Mouse (Mus musculus) frontal cortex, postnatal 10 days (tissue): ENCODE measurements around the gene Elane.
A peak's percentile ranks its signal among the peaks of the same experiment; 100 is the strongest.
"Not testable (repeated sequence)": the region's sequence is repeated elsewhere in the genome, so short reads cannot be mapped to it uniquely, and the experiment has no call there.

Experiments used
- DNase-seq, 2 experiments: peaks; one replicate each; pipeline ENCODE4 v3.0.0; 2022; ENCODE audit warnings: low spot score in 2 of 2, mixed read lengths in 1 of 2

The Elane gene

GRCm38 (mm10) chr10:79883297-79884084, 2.6 kb upstream of the Elane start:
- peak in 1 of 2 experiments; percentile 66 for DNase-seq

GRCm38 (mm10) chr10:79884446-79884845, 1.6 kb upstream of the Elane start:
- DNase-seq, result no peak

DNA sequence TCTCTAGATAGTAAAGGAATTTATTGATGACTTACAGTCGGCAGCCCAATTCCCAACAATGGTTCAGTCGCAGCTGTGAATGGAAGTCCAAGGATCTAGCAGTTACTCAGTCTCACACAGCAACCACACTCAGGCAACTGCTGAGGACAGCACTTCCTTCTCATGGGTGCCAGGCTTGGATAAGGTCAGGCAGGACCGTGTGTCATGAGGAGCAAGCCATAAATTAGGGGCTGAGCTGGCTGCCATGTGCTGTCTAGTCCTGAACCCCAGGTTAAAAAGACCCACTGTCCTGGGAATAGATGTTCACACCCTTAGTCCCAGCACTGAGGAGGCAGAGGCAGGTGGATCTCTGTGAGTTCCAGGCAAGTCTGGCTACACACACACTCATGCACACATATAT, 1.1 kb upstream of the Elane start:
- DNase-seq, result not testable (repeated sequence)

DNA sequence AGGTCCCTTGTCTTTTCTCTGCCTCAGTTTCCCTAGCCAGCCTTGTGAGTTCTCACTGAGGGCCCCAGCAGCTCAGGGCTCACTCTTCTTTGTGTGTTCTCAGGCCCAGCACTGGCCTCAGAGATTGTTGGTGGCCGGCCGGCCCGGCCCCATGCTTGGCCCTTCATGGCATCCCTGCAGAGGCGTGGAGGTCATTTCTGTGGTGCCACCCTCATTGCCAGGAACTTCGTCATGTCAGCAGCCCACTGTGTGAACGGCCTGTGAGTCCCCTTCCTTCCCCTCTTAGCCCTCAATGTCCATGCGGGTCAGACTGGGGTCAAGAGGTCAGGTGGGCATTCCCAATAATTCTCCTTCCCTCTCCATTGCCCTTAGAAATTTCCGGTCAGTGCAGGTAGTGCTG, 564 bp downstream of the Elane start:
- DNase-seq, result no peak

DNA sequence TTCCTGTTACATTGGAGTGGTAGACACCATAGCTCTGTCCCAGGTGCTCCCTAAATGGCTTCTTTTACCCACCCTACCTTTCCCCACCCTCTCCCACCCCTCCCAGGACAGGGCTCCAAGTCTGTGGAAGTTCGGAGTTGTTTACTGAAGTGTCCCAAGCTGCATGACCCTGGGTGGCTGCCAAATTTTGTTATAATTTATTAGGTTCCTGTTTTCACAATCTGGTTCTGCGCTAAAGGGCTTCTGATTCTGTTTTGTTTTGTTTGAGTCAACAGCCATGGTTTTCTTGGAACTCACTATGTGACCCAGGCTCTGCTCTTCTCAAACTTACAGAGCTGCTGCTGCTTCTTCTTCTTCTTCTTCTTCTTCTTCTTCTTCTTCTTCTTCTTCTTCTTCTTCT, 3.3 kb downstream of the Elane start:
- no peak for DNase-seq

- DNase-seq, result no peak
These were observed 4.6 kb downstream of the Elane start, which contains the start of gene Cfd for GRCm38 (mm10) chr10:79890670-79891069. Cfd (plus strand) TSS chr10:79890853.

GRCm38 (mm10) chr10:79892451-79893118, 6.5 kb downstream of the Elane start:
- DNase-seq, result peak in 1 of 2 experiments; percentile 66

- no peak for DNase-seq
These were observed 10.3 kb downstream of the Elane start for GRCm38 (mm10) chr10:79896306-79896705.

DNA sequence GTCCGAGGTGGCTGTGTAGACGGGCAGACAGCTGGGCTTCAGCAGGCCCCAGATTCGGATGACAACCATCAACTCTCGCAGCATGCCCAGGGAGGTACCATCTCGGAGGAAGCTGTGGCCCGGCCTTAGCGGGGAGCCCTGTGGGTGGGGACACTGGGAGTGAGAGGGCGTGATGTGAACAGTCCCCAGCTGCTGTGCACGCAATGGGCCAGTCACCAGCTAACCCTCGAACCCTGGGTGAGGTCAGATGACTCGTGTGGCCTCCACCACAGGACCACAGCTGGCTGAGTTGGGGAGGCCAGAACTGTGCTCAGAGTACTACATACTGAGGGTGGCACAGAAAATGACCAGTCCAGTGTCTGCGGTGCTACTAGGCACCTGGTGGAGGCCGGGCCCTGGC, 10.8 kb downstream of the Elane start:
- DNase-seq, result no peak

DNA sequence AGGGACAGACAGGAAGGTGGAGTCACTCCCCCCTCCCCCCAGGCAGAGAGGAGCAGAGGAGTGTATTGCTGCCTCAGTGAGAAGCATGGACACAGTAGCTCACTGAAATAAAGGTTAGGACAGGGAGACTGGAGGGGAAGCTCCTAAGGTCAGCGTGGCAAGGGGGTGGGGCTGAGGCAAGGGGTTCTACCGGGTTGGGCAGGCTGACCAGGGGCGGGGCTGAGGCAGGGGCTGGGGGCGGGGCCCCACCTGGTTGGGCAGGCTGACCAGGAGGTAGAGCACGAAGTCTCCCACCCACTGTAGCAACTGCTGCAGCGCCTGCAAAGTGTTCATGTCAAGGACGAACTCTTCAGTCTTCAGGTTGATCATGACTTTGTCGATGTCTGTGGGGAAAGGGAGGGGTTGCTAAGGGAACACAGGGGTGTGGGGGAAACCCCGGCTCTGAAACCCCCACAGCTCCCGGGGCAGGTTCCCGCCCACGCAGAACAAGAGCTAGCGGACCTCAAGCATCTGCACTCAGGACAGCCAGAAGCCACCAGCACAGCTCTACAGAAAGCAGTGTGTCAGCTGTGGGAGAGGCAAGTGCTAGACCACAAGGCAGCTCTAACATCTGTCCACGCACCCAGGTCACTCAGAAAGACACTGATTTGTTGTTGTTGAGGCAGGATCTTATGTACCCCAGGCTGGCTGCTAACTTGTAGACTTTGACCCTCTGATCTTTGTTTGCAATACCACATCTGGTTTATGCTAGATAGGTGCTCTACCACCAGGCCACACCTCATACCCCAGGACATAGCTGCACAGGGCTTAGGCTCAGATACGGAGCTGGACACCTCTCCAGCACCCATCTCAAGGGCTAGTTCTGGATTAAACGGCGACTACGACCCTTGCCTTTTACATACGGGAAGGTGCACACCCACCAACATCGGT, 11.5 kb downstream of the Elane start:
- DNase-seq, result no peak

DNA sequence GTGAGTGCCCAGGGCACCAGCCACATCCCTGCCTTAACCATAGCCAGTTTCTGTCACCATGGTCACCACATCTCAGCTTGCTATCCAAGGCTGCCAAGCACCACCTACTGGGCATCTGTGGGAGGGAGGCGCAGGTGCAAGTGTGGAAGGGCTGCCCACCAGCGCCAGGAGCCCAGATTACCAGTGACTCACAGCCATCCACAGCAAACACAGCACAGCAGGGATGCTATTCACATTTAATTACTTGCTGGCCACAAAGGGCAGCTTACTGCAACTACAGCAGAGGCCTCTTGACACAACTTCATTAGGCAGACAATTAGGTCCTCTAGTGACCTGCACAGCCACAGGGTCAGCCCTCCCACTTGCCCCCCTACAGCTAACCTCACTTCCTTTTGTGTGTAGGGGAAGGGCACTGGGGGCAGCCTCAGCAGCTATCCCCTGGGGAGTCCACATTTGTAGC, 14.9 kb downstream of the Elane start:
- peak; percentile 53 to 71 for DNase-seq

DNA sequence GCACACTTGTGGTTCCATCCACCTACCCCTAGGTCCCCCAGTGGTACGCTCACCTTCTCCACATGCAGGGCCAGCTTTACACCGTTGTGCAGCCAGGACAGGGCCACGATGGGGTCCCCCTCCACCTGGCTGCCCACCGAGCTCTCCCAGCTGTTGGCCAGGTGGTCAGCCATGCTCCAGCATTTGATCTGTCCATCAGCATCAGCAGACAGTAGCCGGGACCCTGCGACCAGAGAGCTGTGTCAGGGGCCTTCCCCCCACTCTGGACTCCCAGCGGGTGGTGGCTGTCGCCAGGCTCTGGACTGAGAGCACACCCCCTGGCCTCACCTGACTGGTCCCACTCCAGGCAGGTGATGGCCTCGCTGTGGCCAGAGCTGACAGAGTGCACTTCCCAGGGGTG, 20.7 kb downstream of the Elane start:
- DNase-seq, result no peak

- DNase-seq, result no peak
These were observed 21.4 kb downstream of the Elane start for GRCm38 (mm10) chr10:79907415-79907814.

DNA sequence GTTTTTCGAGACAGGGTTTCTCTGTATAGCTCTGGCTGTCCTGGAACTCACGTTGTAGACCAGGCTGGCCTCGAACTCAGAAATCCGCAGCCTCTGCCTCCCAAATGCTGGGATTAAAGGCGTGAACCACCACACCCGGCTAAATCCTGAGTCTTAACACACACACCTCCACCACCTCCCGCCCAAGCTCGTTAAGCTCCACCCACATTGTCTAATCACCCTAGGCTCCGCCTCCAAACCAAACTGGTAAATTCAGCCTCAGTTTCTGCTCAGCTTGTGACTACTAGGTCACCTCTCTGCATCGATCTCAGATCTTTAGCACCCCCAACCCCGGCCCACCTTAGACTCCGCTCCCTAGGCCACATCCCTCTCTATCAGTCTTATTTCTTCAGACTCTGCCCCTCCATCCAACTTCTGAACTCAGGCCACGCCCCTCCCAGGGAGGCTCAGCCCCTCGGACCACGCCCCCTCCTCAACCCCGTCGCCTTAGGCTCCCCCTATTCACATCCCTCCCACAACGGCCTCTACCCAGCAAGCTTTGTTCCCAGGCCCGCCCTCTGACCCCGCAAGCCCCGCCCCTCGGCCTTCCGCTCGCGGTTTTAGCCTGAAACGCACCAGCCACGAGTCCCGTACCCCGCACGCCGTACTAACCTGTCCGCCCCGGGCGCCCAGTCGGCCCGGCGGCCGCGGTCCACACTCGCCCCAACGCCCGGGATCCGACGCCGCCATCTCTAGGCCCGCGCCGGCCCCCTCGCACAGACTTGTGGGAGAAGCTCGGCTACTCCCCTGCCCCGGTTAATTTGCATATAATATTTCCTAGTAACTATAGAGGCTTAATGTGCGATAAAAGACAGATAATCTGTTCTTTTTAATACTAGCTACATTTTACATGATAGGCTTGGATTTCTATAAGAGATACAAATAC, 22.4 kb downstream of the Elane start, which contains the start of gene Med16:
Gene Med16, minus strand, starts transcription at position 757 of the 925 bp plus-strand sequence.
- peak; percentile 95 for DNase-seq

DNA sequence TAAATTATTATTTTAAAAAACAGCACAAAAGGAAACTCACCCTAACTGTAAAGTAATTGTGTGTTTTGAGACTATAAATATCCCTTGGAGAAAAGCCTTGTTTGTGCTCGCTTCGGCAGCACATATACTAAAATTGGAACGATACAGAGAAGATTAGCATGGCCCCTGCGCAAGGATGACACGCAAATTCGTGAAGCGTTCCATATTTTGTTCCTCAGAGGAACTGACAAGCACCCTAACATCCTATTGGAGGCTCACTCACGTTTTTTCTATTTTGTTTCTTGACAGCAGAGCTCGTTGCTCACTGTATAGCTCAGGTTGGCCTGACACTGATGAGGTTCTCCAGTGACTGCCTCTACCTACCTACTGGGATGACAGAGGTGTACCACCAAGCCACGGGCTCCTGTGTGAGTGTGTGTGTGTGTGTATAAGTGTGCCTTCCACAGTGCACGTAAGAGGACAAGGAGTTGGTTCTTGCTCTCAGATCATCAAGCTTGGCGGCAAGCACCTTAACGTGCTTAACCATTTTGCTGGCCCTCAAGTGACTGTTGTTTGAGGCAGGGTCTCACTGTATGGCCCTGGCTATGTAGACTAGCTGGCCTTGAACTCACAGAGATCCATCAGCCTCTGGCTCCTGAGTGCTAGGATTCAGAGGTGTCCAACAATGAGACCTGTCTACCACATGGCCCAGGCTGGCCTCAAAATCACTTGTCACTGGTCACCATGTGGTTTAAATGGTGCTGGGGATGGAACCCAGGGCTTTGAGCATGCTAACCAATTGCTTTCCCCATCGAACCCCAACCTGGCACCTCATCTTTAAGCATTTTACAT, 23.3 kb downstream of the Elane start:
- no peak for DNase-seq

GRCm38 (mm10) chr10:79910556-79910955, 24.5 kb downstream of the Elane start, which contains the start of gene Gm26602:
Gm26602 (plus strand) TSS chr10:79910856.
- no peak for DNase-seq

DNA sequence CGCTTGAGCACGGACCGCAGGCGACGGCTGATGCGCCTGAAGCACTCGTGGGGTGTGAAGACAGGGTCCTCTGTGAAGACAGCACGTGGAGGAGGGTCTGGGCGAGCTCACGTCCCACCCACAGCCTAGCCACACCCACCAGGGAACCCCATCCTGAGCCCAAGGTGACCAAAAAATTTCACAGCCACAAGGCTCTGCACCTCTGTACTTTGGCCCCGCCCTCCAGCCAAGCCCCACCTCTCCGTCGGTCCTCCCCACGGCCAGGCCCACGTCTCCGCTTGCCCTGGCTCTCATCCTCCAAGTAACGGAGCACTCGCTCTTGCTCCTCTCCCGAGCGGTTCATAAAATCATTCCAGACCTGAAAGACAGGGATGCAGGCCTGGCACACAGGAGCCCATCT, 26.4 kb downstream of the Elane start:
- DNase-seq, result no peak

DNA sequence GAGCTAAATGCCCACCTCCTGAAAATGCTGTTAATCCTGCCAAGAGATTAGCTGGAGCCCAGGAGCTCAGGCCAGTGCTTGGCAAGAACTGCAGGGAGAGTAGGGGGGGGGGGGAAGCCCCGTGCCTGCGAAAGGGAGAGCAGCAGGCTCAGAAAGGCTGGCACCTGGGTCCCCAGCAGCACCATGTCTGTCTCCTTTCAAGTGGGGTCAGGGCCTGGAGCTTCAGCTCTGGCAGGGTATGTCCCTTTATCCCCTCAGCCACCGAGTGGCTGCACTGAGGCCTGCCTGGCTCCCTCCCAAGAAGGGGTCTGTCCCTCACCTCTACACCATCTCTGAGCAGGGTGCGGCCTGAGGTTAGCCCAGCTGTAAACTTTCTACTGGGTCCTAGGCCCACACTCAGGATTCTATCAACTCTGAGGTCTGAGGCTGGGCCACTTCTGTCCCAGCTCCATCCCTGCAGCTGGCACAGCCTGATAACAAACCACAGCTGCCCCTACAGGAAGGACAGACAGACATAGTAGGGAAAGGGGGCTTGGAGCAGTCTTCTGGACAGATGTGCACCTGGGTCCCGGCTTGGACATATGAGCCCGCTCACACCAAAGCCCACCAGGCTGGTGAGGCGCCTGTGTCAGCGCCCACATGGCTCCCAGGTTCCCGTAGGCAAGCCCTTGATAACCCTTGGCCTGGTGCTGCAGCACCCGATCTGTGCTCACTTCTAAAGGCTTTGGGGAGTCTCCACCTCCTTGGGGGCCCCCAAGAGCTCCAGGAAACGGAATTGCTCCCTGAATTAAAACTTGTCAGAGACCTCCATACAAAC, 28.3 kb downstream of the Elane start:
- DNase-seq, result no peak
